Mouse (Mus musculus) liver, embryonic 14.5 days (tissue): ENCODE measurements around the gene Cttnbp2.

Experiments used
- CTCF ChIP-seq: IDR thresholded peaks from 2 replicates; pipeline ENCODE4 v1.5.1; 2016; ENCODE audit warnings: antibody characterized with exemption, low read depth, control low read depth
- EP300 ChIP-seq: IDR thresholded peaks from 2 replicates; pipeline ENCODE4 v1.6.1; 2016; ENCODE audit warnings: antibody characterized with exemption, low read depth

- TF ChIP-seq CTCF (no peak), EP300 (no peak)
Measured at GRCm38 (mm10) chr6:18445747-18446146, 68.9 kb downstream of the Cttnbp2 start.
